Mouse (Mus musculus) myocyte (in vitro differentiated cells): Measurements from ENCODE around the gene Eef1akmt2. TPM values are rescaled to one million over a fixed set of nuclear protein-coding genes. Genes with fewer than 3 reads are reported as not detected.

Experiments used
- H3K27me3 ChIP-seq: one replicate; pipeline ENCODE4 v1.6.1; 2011; ENCODE audit not compliant: control insufficient read depth, insufficient read depth, insufficient read length
- H3K36me3 ChIP-seq: one replicate; pipeline ENCODE4 v1.6.1; 2011; ENCODE audit not compliant: control insufficient read depth, insufficient read depth
- H3K4me2 ChIP-seq: one replicate; pipeline ENCODE4 v1.6.1; 2011; ENCODE audit warnings: low read depth, control low read depth
- H3K4me3 ChIP-seq: one replicate; pipeline ENCODE4 v1.5.1; 2011; ENCODE audit warnings: mild to moderate bottlenecking, control low read depth, moderate library complexity
- H3K79me2 ChIP-seq: one replicate; pipeline ENCODE4 v1.6.1; 2011; ENCODE audit not compliant: control insufficient read depth, insufficient read depth
- H3ac ChIP-seq: one replicate; pipeline ENCODE4 v1.6.1; 2011; ENCODE audit not compliant: control insufficient read depth, insufficient read length
- CEBPB ChIP-seq: IDR thresholded peaks from 2 replicates; pipeline ENCODE4 v1.6.1; 2011; ENCODE audit warnings: mild to moderate bottlenecking, moderate library complexity; ENCODE audit not compliant: poor library complexity, insufficient read depth, severe bottlenecking
- E2F4 ChIP-seq: IDR thresholded peaks from one replicate; pipeline ENCODE4 v1.6.1; 2011; ENCODE audit warnings: mild to moderate bottlenecking, control low read depth, moderate library complexity; ENCODE audit not compliant: insufficient read depth
- MAX ChIP-seq: IDR thresholded peaks from one replicate; pipeline ENCODE4 v1.6.1; 2011; ENCODE audit warnings: low read depth, mild to moderate bottlenecking, control low read depth
- MYOD1 ChIP-seq, 3 experiments: IDR thresholded peaks; one replicate each; pipeline ENCODE4 v1.6.1; 2011; ENCODE audit warnings: control low read depth in 2 of 3, low read depth in 2 of 3, mild to moderate bottlenecking in 2 of 3, moderate library complexity in 1 of 3; ENCODE audit not compliant: insufficient read length in 2 of 3, control insufficient read depth in 1 of 3
- MYOG ChIP-seq, 3 experiments: IDR thresholded peaks; one replicate each; pipeline ENCODE4 v1.6.1; 2011; ENCODE audit warnings: control low read depth in 2 of 3, low read depth in 2 of 3, mild to moderate bottlenecking in 2 of 3; ENCODE audit not compliant: insufficient read length in 2 of 3, control insufficient read depth in 1 of 3, insufficient read depth in 1 of 3
- POLR2A ChIP-seq: IDR thresholded peaks from one replicate; pipeline ENCODE4 v1.6.1; 2011; ENCODE audit warnings: low read depth, mild to moderate bottlenecking, control low read depth, moderate library complexity; ENCODE audit not compliant: insufficient read length
- POLR2AphosphoS2 ChIP-seq: IDR thresholded peaks from one replicate; pipeline ENCODE4 v1.6.1; 2011; ENCODE audit warnings: low read depth, control low read depth; ENCODE audit not compliant: insufficient read length
- REST ChIP-seq: IDR thresholded peaks from one replicate; pipeline ENCODE4 v1.6.1; 2011; ENCODE audit warnings: mild to moderate bottlenecking, control low read depth, moderate library complexity; ENCODE audit not compliant: insufficient read depth, insufficient read length
- SRF ChIP-seq: IDR thresholded peaks from one replicate; pipeline ENCODE4 v1.6.1; 2011; ENCODE audit warnings: low read depth; ENCODE audit not compliant: control insufficient read depth, insufficient read length
- TCF12 ChIP-seq: IDR thresholded peaks from one replicate; pipeline ENCODE4 v1.6.1; 2011; ENCODE audit warnings: mild to moderate bottlenecking, control low read depth; ENCODE audit not compliant: poor library complexity, insufficient read depth, severe bottlenecking
- TCF3 ChIP-seq: IDR thresholded peaks from one replicate; pipeline ENCODE4 v1.6.1; 2011; ENCODE audit warnings: low read depth, control low read depth; ENCODE audit not compliant: insufficient read length
- USF1 ChIP-seq: IDR thresholded peaks from one replicate; pipeline ENCODE4 v1.6.1; 2011; ENCODE audit warnings: low read depth, mild to moderate bottlenecking, control low read depth, moderate library complexity
- polyA plus RNA-seq: library from polyadenylated mRNA; unstranded; fragments of >200 nt; fragmentation: generic; extraction: Trizol; gene quantifications from one replicate; pipeline ENCODE4 v1.2.1, GENCODE M21; 2012; ENCODE audit warnings: missing spikeins

Gene Eef1akmt2
- polyA plus RNA-seq, 1 experiment = 10.8 TPM

GRCm38 (mm10) chr7:132809721-132810120 lies 42.8 kb downstream of the Eef1akmt2 start:
- Histone ChIP-seq H3ac (no peak overlapping the region), H3K27me3 (no peaks in the 10 kb centered on the region), H3K4me2 (peak overlapping the region; percentile 64), H3K79me2 (peaks cover 34% of the 10 kb centered on the region), H3K4me3 (no peak overlapping the region), H3K36me3 (no peaks in the 10 kb centered on the region)
- TF ChIP-seq POLR2A (no peak), TCF3 (no peak), CEBPB (no peak), MYOD1 (IDR thresholded peaks at IDR 0.05; ENCODE audit: control insufficient read depth in 1 of 3, insufficient read length in 2 of 3, low read depth in 2 of 3) (no peak)

DNA sequence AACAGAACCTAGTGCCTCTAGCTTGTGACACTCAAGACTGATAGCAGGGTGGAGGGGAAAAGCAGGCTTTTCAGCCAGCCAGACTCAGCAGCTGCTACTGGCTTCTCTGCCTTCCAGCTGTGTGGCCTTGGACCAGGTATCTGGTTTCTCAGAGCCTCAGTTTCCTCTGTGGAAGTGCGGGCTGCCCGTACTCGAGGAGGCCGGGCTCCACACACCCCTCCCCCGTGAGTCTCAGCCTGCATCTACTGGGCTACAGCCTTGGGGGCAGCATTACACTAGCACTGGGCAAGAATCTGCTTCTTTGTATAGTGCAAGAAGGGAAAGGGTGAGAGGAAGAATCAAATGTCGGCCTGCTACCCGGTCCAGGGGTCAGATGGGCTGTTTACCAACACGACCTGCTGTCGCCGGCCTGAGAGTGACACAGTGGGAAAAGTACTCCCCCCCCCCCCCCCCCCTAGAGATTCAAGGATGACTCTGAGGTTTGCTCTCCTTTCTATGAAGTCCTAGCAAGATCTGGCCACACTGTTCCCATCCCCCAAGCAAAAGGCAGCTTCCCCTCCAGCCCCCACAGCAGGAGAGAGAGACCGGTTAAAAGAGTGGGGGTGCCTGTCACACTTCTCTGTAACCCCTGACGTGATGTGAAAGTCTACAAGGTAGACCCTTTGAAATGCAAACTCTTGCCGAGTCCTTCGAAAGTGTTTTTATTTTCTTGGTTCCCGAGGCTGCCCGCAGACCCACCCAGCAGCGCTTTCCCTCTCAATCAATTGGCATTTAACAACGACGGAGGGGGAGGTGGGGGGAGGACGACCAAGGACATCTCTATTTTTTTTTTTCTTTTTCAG lies 43.4 kb downstream of the Eef1akmt2 start:
- peak overlapping the region; percentile 64 for H3K4me2 ChIP-seq
- H3K79me2 ChIP-seq = peaks cover 40% of the 10 kb centered on the region
- H3K4me3 ChIP-seq = no peak overlapping the region
- H3ac ChIP-seq = no peak overlapping the region
- no peaks in the 10 kb centered on the region for H3K36me3 ChIP-seq
- TF ChIP-seq SRF (no peak), MYOG (IDR thresholded peaks at IDR 0.05; ENCODE audit: control insufficient read depth in 1 of 3, insufficient read depth in 1 of 3, insufficient read length in 2 of 3, low read depth in 2 of 3) (peak in 1 of 3 experiments; percentile 68), MYOD1 (IDR thresholded peaks at IDR 0.05; ENCODE audit: control insufficient read depth in 1 of 3, insufficient read length in 2 of 3, low read depth in 2 of 3) (peak in 2 of 3 experiments; percentile 31 to 45), POLR2AphosphoS2 (no peak), USF1 (no peak)
- H3K27me3 ChIP-seq = no peaks in the 10 kb centered on the region

GRCm38 (mm10) chr7:132808051-132808796 lies 44.2 kb downstream of the Eef1akmt2 start:
- Histone ChIP-seq H3K4me2 (no peak overlapping the region), H3ac (no peak overlapping the region), H3K36me3 (no peaks in the 10 kb centered on the region), H3K79me2 (peaks cover 46% of the 10 kb centered on the region), H3K27me3 (no peaks in the 10 kb centered on the region), H3K4me3 (no peak overlapping the region)
- TF ChIP-seq MYOD1 (IDR thresholded peaks at IDR 0.05; ENCODE audit: control insufficient read depth in 1 of 3, insufficient read length in 2 of 3, low read depth in 2 of 3) (peak in 1 of 3 experiments; percentile 24), POLR2A (no peak)

DNA sequence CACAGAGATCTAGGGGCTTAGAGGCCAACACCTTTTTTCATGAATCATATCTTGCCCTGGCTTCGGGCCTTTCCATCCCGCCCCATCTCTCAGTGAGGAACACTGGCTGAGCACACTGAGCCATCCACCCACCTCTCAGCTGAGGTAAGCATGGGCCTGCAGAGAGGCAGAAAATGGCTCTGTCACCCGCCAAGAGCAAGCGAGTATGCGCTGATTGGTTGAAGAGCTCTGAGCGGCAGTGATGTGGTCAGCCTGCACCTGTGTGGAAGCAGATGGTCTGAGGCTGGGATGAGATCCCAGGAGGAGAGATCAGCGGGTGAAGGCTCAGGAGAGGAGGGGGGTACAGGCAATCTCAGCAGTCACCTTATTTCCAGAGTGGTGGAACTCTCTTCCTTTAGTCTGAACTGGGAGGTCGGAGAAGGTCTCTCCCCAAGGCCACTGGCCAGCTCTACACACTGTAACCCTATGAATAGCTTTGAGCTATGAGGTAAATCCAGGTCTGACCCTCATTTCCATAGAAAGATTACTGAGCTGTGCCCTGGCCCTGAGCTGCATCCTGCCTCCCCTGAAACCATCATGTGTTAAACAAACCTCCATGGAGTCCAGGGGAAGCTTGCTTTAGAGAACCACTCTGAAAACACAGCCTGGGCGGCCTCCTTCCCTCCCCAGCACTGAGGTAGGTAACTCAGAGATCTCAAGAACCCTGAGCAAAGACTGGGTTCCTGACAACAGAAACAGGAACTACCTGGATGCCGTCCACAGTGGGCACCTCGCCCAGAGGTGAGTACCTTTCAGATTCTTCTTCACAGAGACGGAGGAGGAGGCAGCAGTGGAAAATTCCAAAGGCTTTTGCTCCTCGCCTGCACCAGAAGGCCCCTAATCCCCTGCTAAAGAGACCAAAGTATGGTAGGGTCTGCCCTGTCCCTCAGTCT lies 45.3 kb downstream of the Eef1akmt2 start:
- H3ac ChIP-seq = no peak overlapping the region
- no peaks in the 10 kb centered on the region for H3K36me3 ChIP-seq
- no peak overlapping the region for H3K4me2 ChIP-seq
- TF ChIP-seq MYOD1 (IDR thresholded peaks at IDR 0.05; ENCODE audit: control insufficient read depth in 1 of 3, insufficient read length in 2 of 3, low read depth in 2 of 3) = peak in 2 of 3 experiments; percentile 59 to 74
- TF ChIP-seq POLR2AphosphoS2 = no peak
- peak in 1 of 3 experiments; percentile 84 for TF ChIP-seq MYOG (IDR thresholded peaks at IDR 0.05; ENCODE audit: control insufficient read depth in 1 of 3, insufficient read depth in 1 of 3, insufficient read length in 2 of 3, low read depth in 2 of 3)
- peaks cover 43% of the 10 kb centered on the region for H3K79me2 ChIP-seq
- no peak overlapping the region for H3K4me3 ChIP-seq
- H3K27me3 ChIP-seq = no peaks in the 10 kb centered on the region

DNA sequence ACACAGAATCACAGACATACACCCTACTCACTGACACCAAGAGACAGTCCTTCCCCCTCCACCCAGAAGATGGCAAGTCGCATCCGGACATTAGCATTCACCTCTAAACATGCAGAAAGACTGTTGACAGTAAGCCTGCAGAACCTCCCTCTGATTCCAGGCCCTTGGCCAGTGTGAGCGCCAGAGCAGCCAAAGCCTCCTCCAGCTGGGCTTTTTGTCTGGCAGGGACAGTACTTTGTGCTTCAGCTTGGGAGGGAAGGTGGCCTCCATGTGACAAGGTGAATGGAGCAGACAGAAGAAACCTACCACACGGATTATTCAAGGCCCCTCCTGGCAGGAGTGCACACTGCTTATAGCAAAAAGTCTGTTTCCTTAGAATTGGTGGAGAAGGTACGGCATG lies 46.2 kb downstream of the Eef1akmt2 start:
- H3ac ChIP-seq = no peak overlapping the region
- no peaks in the 10 kb centered on the region for H3K27me3 ChIP-seq
- peaks cover 52% of the 10 kb centered on the region for H3K79me2 ChIP-seq
- H3K36me3 ChIP-seq = no peaks in the 10 kb centered on the region
- no peak for TF ChIP-seq MYOG (IDR thresholded peaks at IDR 0.05; ENCODE audit: control insufficient read depth in 1 of 3, insufficient read depth in 1 of 3, insufficient read length in 2 of 3, low read depth in 2 of 3)
- TF ChIP-seq SRF = no peak
- no peak for TF ChIP-seq POLR2A
- TF ChIP-seq E2F4 = no peak
- TF ChIP-seq TCF12 = no peak
- TF ChIP-seq REST = no peak
- no peak for TF ChIP-seq MYOD1 (IDR thresholded peaks at IDR 0.05; ENCODE audit: control insufficient read depth in 1 of 3, insufficient read length in 2 of 3, low read depth in 2 of 3)
- no peak for TF ChIP-seq USF1
- no peak for TF ChIP-seq TCF3
- TF ChIP-seq POLR2AphosphoS2 = no peak
- no peak for TF ChIP-seq MAX
- no peak for TF ChIP-seq CEBPB
- H3K4me3 ChIP-seq = no peak overlapping the region
- no peak overlapping the region for H3K4me2 ChIP-seq
